Mouse (Mus musculus): ENCODE data around the gene Arhgef19. TPM values are rescaled to one million over a fixed set of nuclear protein-coding genes. Genes with fewer than 3 reads are reported as not detected.

Gene Arhgef19
- polyA plus RNA-seq, 1 experiment from 2014 or later, result 1.7 TPM

DNA sequence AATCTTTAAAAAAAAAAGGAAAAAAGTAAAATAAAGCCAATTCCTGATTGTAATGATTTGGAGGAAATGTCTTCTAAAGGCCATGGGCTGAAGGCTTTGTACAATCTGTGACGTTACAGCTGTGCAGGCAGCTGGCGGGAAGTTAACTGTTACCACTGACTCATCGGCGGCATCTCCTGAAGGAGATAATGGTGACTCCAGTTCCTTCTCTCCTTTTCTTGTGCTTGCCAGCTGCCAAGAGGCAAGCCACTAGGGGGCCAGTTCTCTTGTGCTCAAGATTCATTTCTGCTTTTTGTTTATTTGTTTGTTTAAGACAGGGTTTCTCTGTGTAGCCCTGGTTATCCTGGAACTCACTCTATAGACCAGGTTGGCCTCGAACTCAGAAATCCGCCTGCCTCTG, 29.8 kb downstream of the Arhgef19 start:
- no peaks in the 10 kb centered on the region for H3K9me3 ChIP-seq (ENCODE audit: control insufficient read depth, low read length)
- WGBS, result 91% methylated on average over 6 of the region's 6 CpGs
- no peak for ATAC-seq

DNA sequence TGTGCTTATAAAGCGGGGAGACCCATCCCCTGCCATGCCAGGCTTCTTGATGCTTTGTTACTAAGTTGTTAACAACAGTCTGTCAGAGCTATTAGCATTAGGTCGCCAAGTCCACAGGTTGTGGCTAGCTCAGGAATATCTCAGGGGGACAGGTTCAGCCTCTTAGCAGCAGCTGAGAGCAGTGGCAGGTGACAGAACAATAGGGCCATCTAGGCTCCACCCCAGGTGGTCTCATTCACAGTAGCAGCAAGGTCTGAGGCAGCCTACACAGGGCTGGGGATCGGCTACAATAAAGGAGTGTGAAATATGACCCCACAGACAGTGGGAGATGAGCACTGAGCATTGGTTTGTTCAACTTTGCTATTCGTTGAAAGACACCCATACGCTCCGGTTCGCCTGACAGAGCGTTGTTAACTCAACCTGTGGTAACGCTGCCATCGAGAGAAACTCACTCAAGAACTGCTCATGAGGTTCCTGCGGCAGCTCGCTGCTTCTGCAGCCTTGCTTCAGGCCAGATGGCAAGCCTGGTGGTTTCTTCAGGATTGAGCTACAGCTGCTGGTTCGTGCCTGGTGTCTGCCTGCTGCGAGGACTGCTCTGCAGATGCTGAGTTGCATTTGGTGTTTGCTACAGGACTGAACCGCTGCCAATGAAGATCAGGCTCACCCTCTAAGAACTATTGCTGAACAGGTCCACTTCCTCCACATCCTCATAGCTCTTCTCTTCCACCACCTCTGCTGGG, 31.1 kb downstream of the Arhgef19 start:
- Histone ChIP-seq H3K9me3 (ENCODE audit: control insufficient read depth, low read length) (no peaks in the 10 kb centered on the region), H3K27me3 (replicated peaks; ENCODE audit: control insufficient read depth, insufficient read depth, low read length) (no peaks in the 10 kb centered on the region), H3K4me3 (ENCODE audit: low read length) (no peak overlapping the region), H3K9ac (ENCODE audit: low read depth, low read length) (no peak overlapping the region), H3K36me3 (ENCODE audit: control insufficient read depth, insufficient read depth, low read length) (no peaks in the 10 kb centered on the region), H3K4me1 (ENCODE audit: control insufficient read depth, insufficient read depth, low read depth, low read length) (peaks cover 7% of the 10 kb centered on the region), H3K4me2 (ENCODE audit: low read length) (no peak overlapping the region), H3K27ac (ENCODE audit: low read depth, low read length) (no peak overlapping the region)
- no peak for ATAC-seq
- 56% methylated on average over 15 of the region's 15 CpGs for WGBS

More for the DNA sequence above, 29.8 kb downstream of the Arhgef19 start:
- H3K4me2 ChIP-seq (ENCODE audit: low read length), result no peak overlapping the region
- H3K9ac ChIP-seq (ENCODE audit: low read depth, low read length), result no peak overlapping the region
- H3K4me1 ChIP-seq (ENCODE audit: control insufficient read depth, insufficient read depth, low read depth, low read length), result no peaks in the 10 kb centered on the region; the same call in none of the 2 replicates
- no peaks in the 10 kb centered on the region for H3K27me3 ChIP-seq (replicated peaks; ENCODE audit: control insufficient read depth, insufficient read depth, low read length)
- H3K36me3 ChIP-seq (ENCODE audit: control insufficient read depth, insufficient read depth, low read length), result no peaks in the 10 kb centered on the region
- H3K27ac ChIP-seq (ENCODE audit: low read depth, low read length), result no peak overlapping the region
- no peak overlapping the region for H3K4me3 ChIP-seq (ENCODE audit: low read length)

DNA sequence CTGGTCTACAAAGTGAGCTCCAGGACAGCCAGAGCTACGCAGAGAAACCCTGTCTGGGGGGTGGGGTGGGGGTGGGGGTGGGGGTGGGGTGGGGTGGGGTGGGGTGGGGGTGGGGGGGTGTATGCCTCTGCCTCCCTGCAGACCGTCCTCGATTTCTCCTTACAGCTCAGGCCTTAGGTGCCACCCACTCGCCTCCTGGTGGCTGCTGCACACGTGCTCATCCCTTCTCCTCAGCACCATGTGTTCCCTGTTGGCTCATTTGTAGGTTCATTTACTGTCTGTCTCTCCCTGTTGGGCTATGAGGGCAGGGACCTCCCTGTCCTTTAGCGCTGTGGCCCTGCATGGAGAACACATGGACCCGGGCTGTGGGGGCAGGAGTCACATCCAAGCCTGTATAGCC, 31.9 kb downstream of the Arhgef19 start:
- peaks cover 7% of the 10 kb centered on the region for H3K4me1 ChIP-seq (ENCODE audit: control insufficient read depth, insufficient read depth, low read depth, low read length)
- no peak overlapping the region for H3K4me3 ChIP-seq (ENCODE audit: low read length)
- H3K9me3 ChIP-seq (ENCODE audit: control insufficient read depth, low read length), result no peaks in the 10 kb centered on the region
- H3K27ac ChIP-seq (ENCODE audit: low read depth, low read length), result no peak overlapping the region
- ATAC-seq, result no peak
- H3K9ac ChIP-seq (ENCODE audit: low read depth, low read length), result no peak overlapping the region
- WGBS, result 87% methylated on average over 7 of the region's 7 CpGs
- no peak overlapping the region for H3K4me2 ChIP-seq (ENCODE audit: low read length)
- H3K27me3 ChIP-seq (replicated peaks; ENCODE audit: control insufficient read depth, insufficient read depth, low read length), result no peaks in the 10 kb centered on the region
- no peaks in the 10 kb centered on the region for H3K36me3 ChIP-seq (ENCODE audit: control insufficient read depth, insufficient read depth, low read length)

DNA sequence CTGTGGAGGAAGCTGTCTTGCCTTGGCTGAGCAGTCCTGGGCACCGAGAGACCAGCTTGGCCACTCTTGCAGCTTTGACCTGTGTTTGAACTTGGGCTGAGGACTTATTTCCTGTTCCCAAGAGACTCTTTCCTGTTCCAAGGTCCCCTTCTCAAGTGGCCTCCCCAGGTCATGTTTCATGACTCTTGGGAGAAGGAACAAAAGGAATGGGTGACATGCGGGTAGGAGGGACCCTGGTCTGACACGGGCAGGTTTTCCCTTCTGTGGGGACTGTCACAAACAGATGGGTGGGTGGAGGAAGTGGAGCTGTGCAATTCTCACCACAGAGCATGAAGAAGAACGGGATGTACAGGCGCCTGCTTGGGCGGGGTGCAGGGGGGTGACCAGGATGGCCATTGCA, 32.4 kb downstream of the Arhgef19 start:
- Histone ChIP-seq H3K9ac (ENCODE audit: low read depth, low read length) (no peak overlapping the region), H3K4me1 (ENCODE audit: control insufficient read depth, insufficient read depth, low read depth, low read length) (peaks cover 7% of the 10 kb centered on the region), H3K9me3 (ENCODE audit: control insufficient read depth, low read length) (no peaks in the 10 kb centered on the region), H3K4me2 (ENCODE audit: low read length) (no peak overlapping the region), H3K36me3 (ENCODE audit: control insufficient read depth, insufficient read depth, low read length) (no peaks in the 10 kb centered on the region), H3K4me3 (ENCODE audit: low read length) (no peak overlapping the region), H3K27me3 (replicated peaks; ENCODE audit: control insufficient read depth, insufficient read depth, low read length) (no peaks in the 10 kb centered on the region), H3K27ac (ENCODE audit: low read depth, low read length) (no peak overlapping the region)
- ATAC-seq, result no peak
- 85% methylated on average over 6 of the region's 6 CpGs for WGBS

DNA sequence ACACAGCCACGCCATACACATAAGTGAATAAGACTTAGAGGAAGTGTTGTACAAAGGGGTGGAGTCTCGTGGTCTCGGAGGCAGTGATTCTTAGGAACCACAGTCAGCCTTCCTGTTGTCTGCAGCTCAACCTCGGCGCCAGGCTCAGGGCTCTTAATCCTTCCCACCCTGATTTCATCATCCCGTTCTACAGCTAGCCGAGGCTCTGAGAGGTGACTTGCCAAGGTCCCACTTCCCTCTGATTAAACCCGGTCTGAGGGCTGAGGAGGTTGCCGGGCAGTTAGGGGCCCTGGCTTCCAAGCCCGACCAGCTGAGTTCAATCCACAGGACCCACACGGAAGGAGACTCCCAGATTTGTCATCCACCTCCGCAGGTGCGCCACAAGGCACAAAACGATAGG, 33.6 kb downstream of the Arhgef19 start:
- H3K9ac ChIP-seq (ENCODE audit: low read depth, low read length), result peak overlapping the region; percentile 52

DNA sequence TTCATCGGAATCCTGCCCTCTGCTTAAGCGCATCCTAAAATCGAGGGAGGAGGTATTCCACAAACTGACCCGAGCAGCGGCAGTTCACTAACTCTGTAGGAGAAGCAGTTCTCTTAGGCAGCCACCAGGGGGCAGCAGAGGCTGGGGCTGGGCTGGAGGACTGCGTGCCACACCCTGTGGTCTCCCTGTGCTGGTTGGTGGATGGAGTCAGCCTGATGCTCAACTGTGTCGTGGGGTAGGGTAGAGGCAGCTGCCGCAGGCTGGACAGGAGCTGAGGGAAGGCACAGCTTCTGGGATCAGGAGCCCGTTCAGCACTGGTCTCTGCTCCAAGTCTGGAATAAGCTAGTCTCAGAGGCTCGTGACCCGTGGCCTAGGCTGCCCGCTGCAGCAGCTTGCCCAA, 34.0 kb downstream of the Arhgef19 start:
- H3K36me3 ChIP-seq (ENCODE audit: control insufficient read depth, insufficient read depth, low read length), result no peaks in the 10 kb centered on the region

More for the DNA sequence above, 33.6 kb downstream of the Arhgef19 start:
- Histone ChIP-seq H3K27me3 (replicated peaks; ENCODE audit: control insufficient read depth, insufficient read depth, low read length) (no peaks in the 10 kb centered on the region), H3K36me3 (ENCODE audit: control insufficient read depth, insufficient read depth, low read length) (no peaks in the 10 kb centered on the region), H3K4me2 (ENCODE audit: low read length) (peak overlapping the region; percentile 46), H3K9me3 (ENCODE audit: control insufficient read depth, low read length) (no peaks in the 10 kb centered on the region), H3K4me1 (ENCODE audit: control insufficient read depth, insufficient read depth, low read depth, low read length) (peaks cover 7% of the 10 kb centered on the region), H3K27ac (ENCODE audit: low read depth, low read length) (no peak overlapping the region), H3K4me3 (ENCODE audit: low read length) (no peak overlapping the region)
- 24% methylated on average over 14 of the region's 14 CpGs for whole genome bisulfite sequencing
- no peak for ATAC-seq

DNA sequence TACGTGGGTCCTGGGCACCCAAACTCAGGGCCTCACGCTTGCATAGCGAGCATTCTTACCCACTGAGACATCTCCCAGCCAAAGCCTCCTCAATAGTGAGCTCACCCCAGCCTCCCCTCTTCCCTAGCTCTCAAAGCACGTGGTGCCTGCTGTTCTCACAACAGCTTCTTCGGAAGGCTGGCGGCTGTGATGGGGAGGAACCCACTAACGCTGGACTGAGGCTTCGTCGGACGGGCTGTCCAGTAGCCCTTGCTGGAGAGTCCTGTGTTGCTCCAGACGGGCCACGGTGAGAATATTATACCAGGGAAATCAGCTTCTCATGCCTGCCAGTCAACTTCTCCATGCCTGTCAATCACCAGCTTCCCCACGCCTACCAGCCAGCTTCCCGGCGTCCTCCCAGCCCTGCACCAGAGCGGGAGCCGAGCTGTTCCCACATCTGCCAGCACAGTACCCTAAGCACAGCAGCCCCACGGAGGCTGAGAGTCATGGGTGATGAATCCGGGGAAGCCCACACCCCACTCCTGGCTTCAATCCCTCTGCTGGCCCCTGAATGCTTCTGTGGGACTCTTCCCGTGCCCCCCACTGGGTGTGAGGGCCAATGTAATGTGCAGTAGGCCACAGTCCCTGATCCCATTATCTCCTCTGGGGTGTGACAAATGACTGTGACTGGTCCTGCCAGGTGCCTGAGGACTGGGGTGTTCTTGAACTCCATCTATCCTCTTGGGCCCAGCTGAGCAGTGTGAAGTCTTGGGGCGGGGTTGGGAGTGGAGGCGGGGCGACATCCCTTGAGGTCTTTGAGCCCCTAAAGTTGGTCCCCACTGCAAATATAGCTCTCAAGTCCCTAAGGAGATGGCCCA, 35.4 kb downstream of the Arhgef19 start:
- peak; percentile 37; the same call in 1 of the 2 replicates for ATAC-seq
- 26% methylated on average over 23 of the region's 23 CpGs for WGBS
- Histone ChIP-seq H3K4me3 (ENCODE audit: low read length) (no peak overlapping the region), H3K36me3 (ENCODE audit: control insufficient read depth, insufficient read depth, low read length) (no peaks in the 10 kb centered on the region), H3K27ac (ENCODE audit: low read depth, low read length) (no peak overlapping the region), H3K4me2 (ENCODE audit: low read length) (peak overlapping the region; percentile 40), H3K4me1 (ENCODE audit: control insufficient read depth, insufficient read depth, low read depth, low read length) (peaks cover 7% of the 10 kb centered on the region), H3K9me3 (ENCODE audit: control insufficient read depth, low read length) (no peaks in the 10 kb centered on the region), H3K9ac (ENCODE audit: low read depth, low read length) (peak overlapping the region; percentile 41; the same call in 1 of the 2 replicates), H3K27me3 (replicated peaks; ENCODE audit: control insufficient read depth, insufficient read depth, low read length) (no peaks in the 10 kb centered on the region)

More for the DNA sequence above, 34.0 kb downstream of the Arhgef19 start:
- Histone ChIP-seq H3K4me2 (ENCODE audit: low read length) (peak overlapping the region; percentile 46), H3K27ac (ENCODE audit: low read depth, low read length) (no peak overlapping the region), H3K4me3 (ENCODE audit: low read length) (no peak overlapping the region), H3K27me3 (replicated peaks; ENCODE audit: control insufficient read depth, insufficient read depth, low read length) (no peaks in the 10 kb centered on the region), H3K9me3 (ENCODE audit: control insufficient read depth, low read length) (no peaks in the 10 kb centered on the region), H3K9ac (ENCODE audit: low read depth, low read length) (peak overlapping the region; percentile 52), H3K4me1 (ENCODE audit: control insufficient read depth, insufficient read depth, low read depth, low read length) (peaks cover 7% of the 10 kb centered on the region)
- WGBS, result 13% methylated on average over 12 of the region's 12 CpGs
- peak; percentile 79 for ATAC-seq

DNA sequence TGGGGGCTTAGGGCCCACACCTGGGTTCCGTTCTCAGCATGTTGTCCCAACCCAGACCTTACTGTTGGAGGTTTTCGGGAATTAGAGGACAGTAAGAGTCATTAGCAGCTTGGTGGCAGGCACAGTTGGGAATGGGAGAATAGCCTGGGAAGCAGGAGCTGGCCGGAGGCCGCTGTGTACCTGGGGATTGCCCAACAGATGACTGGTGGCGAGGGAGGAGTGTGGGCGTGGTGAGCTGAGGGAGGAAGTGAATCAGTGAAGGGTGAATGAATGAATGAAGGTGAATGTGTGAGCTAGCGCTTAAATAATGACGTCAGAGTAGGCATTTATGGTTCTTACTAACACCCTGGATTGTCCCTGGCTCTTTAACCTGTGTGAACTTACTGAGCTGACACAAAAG, 37.9 kb downstream of the Arhgef19 start:
- H3K27ac ChIP-seq (ENCODE audit: low read depth, low read length), result no peak overlapping the region
- no peak for ATAC-seq
- H3K4me1 ChIP-seq (ENCODE audit: control insufficient read depth, insufficient read depth, low read depth, low read length), result peaks cover 7% of the 10 kb centered on the region
- no peaks in the 10 kb centered on the region for H3K36me3 ChIP-seq (ENCODE audit: control insufficient read depth, insufficient read depth, low read length)
- no peak overlapping the region for H3K4me2 ChIP-seq (ENCODE audit: low read length)
- H3K27me3 ChIP-seq (replicated peaks; ENCODE audit: control insufficient read depth, insufficient read depth, low read length), result no peaks in the 10 kb centered on the region
- 87% methylated on average over 8 of the region's 8 CpGs for WGBS
- H3K9ac ChIP-seq (ENCODE audit: low read depth, low read length), result no peak overlapping the region
- H3K9me3 ChIP-seq (ENCODE audit: control insufficient read depth, low read length), result no peaks in the 10 kb centered on the region
- no peak overlapping the region for H3K4me3 ChIP-seq (ENCODE audit: low read length)

DNA sequence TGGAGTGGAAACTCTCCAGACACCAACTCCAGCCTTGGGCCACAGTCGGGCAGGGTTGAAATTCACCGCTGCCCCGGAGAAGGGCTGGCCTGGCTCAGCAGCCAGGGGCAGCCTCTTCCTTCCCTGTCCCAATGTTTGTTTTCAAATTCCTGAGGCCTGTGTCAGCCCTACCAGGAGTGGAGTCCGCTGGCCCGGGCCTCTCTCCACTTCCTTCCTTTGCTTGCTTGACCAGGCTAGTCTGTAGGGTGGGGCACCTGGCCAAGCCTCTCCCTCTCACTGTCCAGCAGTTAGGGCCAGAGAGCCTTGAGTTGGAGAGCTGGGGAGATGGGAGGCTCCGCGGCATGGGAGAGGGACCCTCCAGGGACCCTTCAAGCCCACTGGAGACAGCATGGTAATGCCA, 38.9 kb downstream of the Arhgef19 start:
- Histone ChIP-seq H3K4me3 (ENCODE audit: low read length) (no peak overlapping the region), H3K4me2 (ENCODE audit: low read length) (no peak overlapping the region), H3K9me3 (ENCODE audit: control insufficient read depth, low read length) (no peaks in the 10 kb centered on the region), H3K4me1 (ENCODE audit: control insufficient read depth, insufficient read depth, low read depth, low read length) (peaks cover 7% of the 10 kb centered on the region), H3K9ac (ENCODE audit: low read depth, low read length) (no peak overlapping the region), H3K27me3 (replicated peaks; ENCODE audit: control insufficient read depth, insufficient read depth, low read length) (no peaks in the 10 kb centered on the region), H3K36me3 (ENCODE audit: control insufficient read depth, insufficient read depth, low read length) (no peaks in the 10 kb centered on the region), H3K27ac (ENCODE audit: low read depth, low read length) (peak overlapping the region; percentile 1; the same call in 1 of the 2 replicates)
- 51% methylated on average over 7 of the region's 7 CpGs for WGBS
- no peak for ATAC-seq

Data from hindbrain, embryonic 16.5 days (tissue).